Comparison of ENCODE assay signal across 26 mouse cellular contexts in the genomic region with DNA sequence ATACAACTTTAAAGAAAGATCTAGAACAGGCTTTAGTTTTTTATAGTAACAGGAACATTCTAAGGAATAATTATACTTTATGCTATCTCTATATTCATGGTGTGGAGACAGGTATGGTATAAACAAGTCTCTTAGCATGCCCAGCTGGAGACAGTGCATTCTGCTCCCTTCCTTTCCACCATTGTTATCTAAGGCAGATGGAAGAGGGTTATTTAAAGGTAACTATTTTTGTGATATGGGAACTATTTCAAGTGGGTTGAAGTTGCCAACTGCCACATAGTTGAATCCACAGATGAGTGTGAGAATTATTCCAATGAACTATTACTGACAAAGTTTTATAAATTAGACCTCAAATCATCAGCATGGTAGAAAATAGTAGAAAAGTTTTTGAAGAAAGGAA.
A peak's percentile ranks its signal among the peaks of the same experiment; 100 is the strongest.
DNase-seq lines count a peak whose midpoint lies in the region; ATAC-seq and TF ChIP-seq lines count a peak whose summit lies in the region.
"Had no signal": no experiment of that assay in that cellular context is flagged by ENCODE, and none has a peak within 500 bp of the region (broad histone marks: within the 10 kb centered on the region; RNA-seq: fewer than 3 reads in every experiment).

No protein-coding gene starts in this region.

- intact Hi-C loops in heart, postnatal 36 days (cut with DNase I), result no loop called here

- H3K36me3 ChIP-seq in forebrain, postnatal 0 days (ENCODE audit: insufficient read depth), result no peaks in the 10 kb centered on the region
- H3K36me3 ChIP-seq in forebrain, embryonic 10.5 days (replicated peaks), result no peaks in the 10 kb centered on the region
- no peaks in the 10 kb centered on the region for H3K36me3 ChIP-seq in heart, embryonic 11.5 days (ENCODE audit: control insufficient read depth, insufficient read depth, low read length)
- H3K36me3 ChIP-seq in heart, embryonic 16.5 days (ENCODE audit: control insufficient read depth, insufficient read depth), result no peaks in the 10 kb centered on the region
- H3K36me3 ChIP-seq: forebrain, embryonic 12.5 days; hindbrain, embryonic 15.5 days; limb, embryonic 12.5 days; neural tube, embryonic 13.5 days had no signal

- no peaks in the 10 kb centered on the region for H3K4me1 ChIP-seq in forebrain, postnatal 0 days (ENCODE audit: insufficient read depth)
- no peaks in the 10 kb centered on the region for H3K4me1 ChIP-seq in forebrain, embryonic 10.5 days
- peaks cover 7% of the 10 kb centered on the region; the same call in 1 of the 2 replicates for H3K4me1 ChIP-seq in heart, embryonic 11.5 days (ENCODE audit: control insufficient read depth, insufficient read depth, low read length)
- peaks cover 5% of the 10 kb centered on the region for H3K4me1 ChIP-seq in heart, embryonic 16.5 days (ENCODE audit: control insufficient read depth, insufficient read depth, low read length)
- no peaks in the 10 kb centered on the region for H3K4me1 ChIP-seq in cerebellum, adult 2 months (ENCODE audit: control insufficient read depth, insufficient read depth, low read length)
- H3K4me1 ChIP-seq: forebrain, embryonic 12.5 days; hindbrain, embryonic 15.5 days; limb, embryonic 12.5 days; neural tube, embryonic 13.5 days had no signal

- peak; percentile 25; the same call in 1 of the 2 replicates for ATAC-seq in forebrain, postnatal 0 days
- no peak for ATAC-seq in heart, embryonic 11.5 days (replicated peaks; ENCODE audit: insufficient number of reproducible peaks, low FRiP score, low TSS enrichment)
- ATAC-seq in heart, embryonic 16.5 days (replicated peaks; ENCODE audit: extremely low read depth, insufficient read depth, low FRiP score), result peak; percentile 75
- ATAC-seq: liver, postnatal 0 days; lung, postnatal 0 days; midbrain, embryonic 16.5 days had no signal

- no peak for DNase-seq in forebrain, postnatal 0 days
- no peak for DNase-seq in forebrain, embryonic 10.5 days (ENCODE audit: extremely low spot score, low spot score)
- no peak for DNase-seq in heart, postnatal 36 days
- peak; percentile 73 for DNase-seq in brain, adult 2 months (ENCODE audit: low read depth, low spot score)
- no peak for DNase-seq in cerebellum, adult 2 months
- no peak for DNase-seq in adrenal gland, postnatal 25 days
- DNase-seq: adrenal gland, postnatal 14 days; cerebellum, adult 9-11 months; gastrocnemius, postnatal 10 days; kidney, adult 8-10 months; kidney, postnatal 10 days; liver, postnatal 0 days; retina, postnatal 1 day; right cerebral cortex, postnatal 25 days; spleen, adult 18-20 months had no signal

- no peak overlapping the region for H3K9ac ChIP-seq in forebrain, postnatal 0 days
- H3K9ac ChIP-seq in heart, embryonic 11.5 days (ENCODE audit: low read depth, low read length), result no peak overlapping the region
- H3K9ac ChIP-seq in heart, embryonic 16.5 days (ENCODE audit: low read length), result no peak overlapping the region
- H3K9ac ChIP-seq: forebrain, embryonic 12.5 days; hindbrain, embryonic 15.5 days; limb, embryonic 12.5 days; liver, postnatal 0 days; neural tube, embryonic 13.5 days had no signal

- H3K4me3 ChIP-seq in forebrain, postnatal 0 days (ENCODE audit: low read depth, low read length), result no peak overlapping the region
- H3K4me3 ChIP-seq in forebrain, embryonic 10.5 days, result no peak overlapping the region
- H3K4me3 ChIP-seq in heart, embryonic 11.5 days (ENCODE audit: low read depth, low read length), result no peak overlapping the region
- H3K4me3 ChIP-seq in heart, embryonic 16.5 days (ENCODE audit: low read length), result no peak overlapping the region
- H3K4me3 ChIP-seq in cerebellum, adult 2 months (replicated peaks; ENCODE audit: insufficient read depth, low read depth, low read length), result no peak overlapping the region
- H3K4me3 ChIP-seq: forebrain, embryonic 12.5 days; hindbrain, embryonic 15.5 days; limb, embryonic 12.5 days; myocyte; neural tube, embryonic 13.5 days had no signal

- no peak overlapping the region for H3K4me2 ChIP-seq in forebrain, postnatal 0 days (ENCODE audit: low read depth)
- no peak overlapping the region for H3K4me2 ChIP-seq in heart, embryonic 11.5 days
- H3K4me2 ChIP-seq in heart, embryonic 16.5 days (ENCODE audit: low read depth, low read length), result peak overlapping the region; percentile 10; the same call in 1 of the 2 replicates
- H3K4me2 ChIP-seq: forebrain, embryonic 12.5 days; hindbrain, embryonic 15.5 days; limb, embryonic 12.5 days; liver, embryonic 11.5 days; neural tube, embryonic 13.5 days had no signal

- H3K27ac ChIP-seq in forebrain, postnatal 0 days (ENCODE audit: low read depth, low read length), result no peak overlapping the region
- no peak overlapping the region for H3K27ac ChIP-seq in forebrain, embryonic 10.5 days
- peak overlapping the region; percentile 24; the same call in 1 of the 2 replicates for H3K27ac ChIP-seq in heart, embryonic 11.5 days (ENCODE audit: low read depth, low read length)
- H3K27ac ChIP-seq in heart, embryonic 16.5 days (ENCODE audit: low read length), result peak overlapping the region; percentile 68
- H3K27ac ChIP-seq in cerebellum, adult 2 months (ENCODE audit: insufficient read depth, low read length), result no peak overlapping the region
- H3K27ac ChIP-seq: forebrain, embryonic 12.5 days; hindbrain, embryonic 15.5 days; limb, embryonic 12.5 days; macrophage; neural tube, embryonic 13.5 days had no signal

- no peaks in the 10 kb centered on the region for H3K27me3 ChIP-seq in forebrain, postnatal 0 days (ENCODE audit: insufficient read depth, low read length)
- H3K27me3 ChIP-seq in forebrain, embryonic 10.5 days (ENCODE audit: poor library complexity, severe bottlenecking), result no peaks in the 10 kb centered on the region
- no peaks in the 10 kb centered on the region for H3K27me3 ChIP-seq in heart, embryonic 11.5 days (ENCODE audit: control insufficient read depth, insufficient read depth, low read length)
- no peaks in the 10 kb centered on the region for H3K27me3 ChIP-seq in heart, embryonic 16.5 days (ENCODE audit: control insufficient read depth, insufficient read depth, low read length)
- no peaks in the 10 kb centered on the region for H3K27me3 ChIP-seq in cerebellum, adult 2 months (ENCODE audit: control insufficient read depth, insufficient read depth, low read length)
- H3K27me3 ChIP-seq: forebrain, embryonic 12.5 days; hindbrain, embryonic 15.5 days; limb, embryonic 12.5 days; neural tube, embryonic 13.5 days had no signal

- H3K9me3 ChIP-seq in forebrain, postnatal 0 days (ENCODE audit: low read length), result no peaks in the 10 kb centered on the region
- no peaks in the 10 kb centered on the region for H3K9me3 ChIP-seq in forebrain, embryonic 10.5 days
- no peaks in the 10 kb centered on the region for H3K9me3 ChIP-seq in heart, embryonic 11.5 days (replicated peaks; ENCODE audit: control insufficient read depth, low read length)
- H3K9me3 ChIP-seq in heart, embryonic 16.5 days (replicated peaks; ENCODE audit: control insufficient read depth, low read length), result no peaks in the 10 kb centered on the region
- H3K9me3 ChIP-seq: forebrain, embryonic 12.5 days; hindbrain, embryonic 15.5 days; limb, embryonic 12.5 days; neural tube, embryonic 13.5 days had no signal

- TF ChIP-seq CTCF in forebrain, postnatal 0 days (IDR thresholded peaks at IDR 0.05; ENCODE audit: low read depth), result no peak
- no peak for TF ChIP-seq CTCF in cerebellum, adult 2 months (IDR thresholded peaks at IDR 0.05; ENCODE audit: borderline replicate concordance, insufficient read depth, low read depth, low read length)

- no peak for TF ChIP-seq POLR2A in cerebellum, adult 2 months (IDR thresholded peaks at IDR 0.05; ENCODE audit: borderline replicate concordance, insufficient read depth, low read length)

Comparison
In these comparisons a context has a peak if more than half of its experiments do, and no peak if none do; other contexts are left out.
1. H3K27ac ChIP-seq: peak in heart, embryonic 11.5 days (single experiment) and heart, embryonic 16.5 days (single experiment); none in forebrain, postnatal 0 days (single experiment), forebrain, embryonic 10.5 days (single experiment) and cerebellum, adult 2 months (single experiment).